In genomic region chr11:93612071-93612470, GRCm38 (mm10) we compare ENCODE assay signal across 17 mouse cellular contexts.
DNase-seq lines count a peak whose midpoint lies in the region; TF ChIP-seq lines count a peak whose summit lies in the region.
"Had no signal": no experiment of that assay in that cellular context is flagged by ENCODE, and none has a peak within 500 bp of the region (broad histone marks: within the 10 kb centered on the region; RNA-seq: fewer than 3 reads in every experiment).

No protein-coding gene starts in this region.

- no peaks in the 10 kb centered on the region for H3K27me3 ChIP-seq in cerebellum, adult 2 months (ENCODE audit: control insufficient read depth, insufficient read depth, low read length)
- H3K27me3 ChIP-seq: forebrain, embryonic 13.5 days; hindbrain, embryonic 13.5 days had no signal

- no peak overlapping the region for H3K4me3 ChIP-seq in cerebellum, adult 2 months (replicated peaks; ENCODE audit: insufficient read depth, low read depth, low read length)
- H3K4me3 ChIP-seq: embryonic facial prominence, embryonic 10.5 days; forebrain, embryonic 13.5 days; heart, embryonic 12.5 days; hindbrain, embryonic 13.5 days had no signal

- no peak for TF ChIP-seq POLR2A in cerebellum, adult 2 months (IDR thresholded peaks at IDR 0.05; ENCODE audit: borderline replicate concordance, insufficient read depth, low read length)

- DNase-seq in cerebellum, adult 11-12 months, result peak; percentile 72
- no peak for DNase-seq in cerebellum, postnatal 4 days (ENCODE audit: low spot score in 2 of 2)
- peak; percentile 64 to 80 for DNase-seq in cerebellum, adult 2 months
- peak; percentile 65 to 79 for DNase-seq in cerebellum, postnatal 10 days
- no peak for DNase-seq in retina, embryonic 14.5 days (ENCODE audit: low spot score)
- DNase-seq in layer of hippocampus, postnatal 10 days (ENCODE audit: low spot score in 2 of 2), result no peak
- no peak for DNase-seq in heart, postnatal 36 days
- DNase-seq: adrenal gland, postnatal 10 days; forebrain, postnatal 0 days; gastrocnemius, postnatal 14 days; heart, postnatal 4 days; kidney, adult 18-20 months had no signal

- peak overlapping the region; percentile 7; the same call in 1 of the 2 replicates for H3K27ac ChIP-seq in cerebellum, adult 2 months (ENCODE audit: insufficient read depth, low read length)
- H3K27ac ChIP-seq: embryonic facial prominence, embryonic 10.5 days; forebrain, embryonic 13.5 days; hindbrain, embryonic 13.5 days; hindbrain, postnatal 0 days had no signal

- peaks cover 21% of the 10 kb centered on the region for H3K4me1 ChIP-seq in cerebellum, adult 2 months (ENCODE audit: control insufficient read depth, insufficient read depth, low read length)
- H3K4me1 ChIP-seq: embryonic facial prominence, embryonic 10.5 days; forebrain, embryonic 13.5 days; heart, embryonic 12.5 days had no signal

- intact Hi-C loops in heart, postnatal 36 days (cut with DNase I), result no loop called here

- no peak for TF ChIP-seq CTCF in cerebellum, adult 2 months (IDR thresholded peaks at IDR 0.05; ENCODE audit: borderline replicate concordance, insufficient read depth, low read depth, low read length)

- 11% methylated on average over 4 of the region's 4 CpGs for WGBS in cerebellum, adult 2 months

Comparison
In these comparisons a context has a peak if more than half of its experiments do, and no peak if none do; other contexts are left out.
1. DNase-seq: peak in cerebellum, adult 11-12 months (single experiment), cerebellum, adult 2 months (2 of 2) and cerebellum, postnatal 10 days (2 of 2); none in cerebellum, postnatal 4 days (0 of 2), retina, embryonic 14.5 days (single experiment), layer of hippocampus, postnatal 10 days (0 of 2) and heart, postnatal 36 days (0 of 2).